Mouse (Mus musculus) kidney, adult 2 months (tissue): ENCODE results near the gene Letmd1.

Source experiments
- CTCF ChIP-seq: fragments of 200-500 bp; conservative IDR thresholded peaks from 2 replicates; pipeline ENCODE4 v1.5.1; 2011; ENCODE audit warnings: low read depth, mild to moderate bottlenecking, control low read depth, low read length, moderate library complexity, mixed read lengths; ENCODE audit not compliant: insufficient read depth, insufficient read length
- POLR2A ChIP-seq: fragments of 200-500 bp; IDR thresholded peaks from one replicate; pipeline ENCODE4 v1.6.1; 2011; ENCODE audit warnings: low read depth, low read length, control low read depth

- TF ChIP-seq CTCF (no peak), POLR2A (no peak)
Observed at GRCm38 (mm10) chr15:100446887-100447286, 21.9 kb upstream of the Letmd1 start.
